Mouse (Mus musculus) CH12.LX (cell line): ENCODE results near the gene Fam83c.

Source experiments
- CTCF ChIP-seq, 2 experiments: IDR thresholded peaks in 1 of 2; conservative IDR thresholded peaks in 1 of 2; 2 replicates each; pipeline ENCODE4 v1.5.1; 2011 to 2012; ENCODE audit warnings: low read depth in 2 of 2, low read length in 2 of 2, improper control_type of control experiment in 1 of 2, inconsistent platforms in 1 of 2, mild to moderate bottlenecking in 1 of 2, moderate library complexity in 1 of 2
- E2F4 ChIP-seq: IDR thresholded peaks from 2 replicates; pipeline ENCODE4 v1.6.1; 2011; ENCODE audit warnings: low read depth, low read length, improper control_type of control experiment; ENCODE audit not compliant: insufficient replicate concordance
- EP300 ChIP-seq: IDR thresholded peaks from 2 replicates; pipeline ENCODE4 v1.6.1; 2011; ENCODE audit warnings: low read length, improper control_type of control experiment
- JUN ChIP-seq: IDR thresholded peaks from 2 replicates; pipeline ENCODE4 v1.6.1; 2011; ENCODE audit warnings: low read depth, mild to moderate bottlenecking, low read length, improper control_type of control experiment, moderate library complexity; ENCODE audit not compliant: insufficient read depth
- JUND ChIP-seq: conservative IDR thresholded peaks from 2 replicates; pipeline ENCODE4 v1.6.1; 2011; ENCODE audit warnings: low read depth, low read length, improper control_type of control experiment
- MAX ChIP-seq: IDR thresholded peaks from 2 replicates; pipeline ENCODE4 v1.6.1; 2011; ENCODE audit warnings: low read length, improper control_type of control experiment
- MXI1 ChIP-seq: IDR thresholded peaks from 2 replicates; pipeline ENCODE4 v1.6.1; 2011; ENCODE audit warnings: mild to moderate bottlenecking, low read depth, low read length, improper control_type of control experiment
- PAX5 ChIP-seq: IDR thresholded peaks from 2 replicates; pipeline ENCODE4 v1.6.1; 2012; ENCODE audit warnings: low read length, inconsistent platforms, mixed read lengths
- POLR2A ChIP-seq: IDR thresholded peaks from 2 replicates; pipeline ENCODE4 v1.6.1; 2011; ENCODE audit warnings: low read depth, mild to moderate bottlenecking, improper control_type of control experiment, low read length
- SMC3 ChIP-seq: IDR thresholded peaks from 2 replicates; pipeline ENCODE4 v1.6.1; 2011; ENCODE audit warnings: low read depth, low read length, improper control_type of control experiment
- TBP ChIP-seq: conservative IDR thresholded peaks from 2 replicates; pipeline ENCODE4 v1.6.1; 2011; ENCODE audit warnings: low read depth, low read length, improper control_type of control experiment
- TCF12 ChIP-seq: IDR thresholded peaks from 2 replicates; pipeline ENCODE4 v1.6.1; 2014; ENCODE audit warnings: low read depth, mild to moderate bottlenecking, inconsistent platforms, low read length, improper control_type of control experiment
- USF1 ChIP-seq: IDR thresholded peaks from 2 replicates; pipeline ENCODE4 v1.6.1; 2014; ENCODE audit warnings: low read depth, mild to moderate bottlenecking, inconsistent platforms, low read length, improper control_type of control experiment

DNA sequence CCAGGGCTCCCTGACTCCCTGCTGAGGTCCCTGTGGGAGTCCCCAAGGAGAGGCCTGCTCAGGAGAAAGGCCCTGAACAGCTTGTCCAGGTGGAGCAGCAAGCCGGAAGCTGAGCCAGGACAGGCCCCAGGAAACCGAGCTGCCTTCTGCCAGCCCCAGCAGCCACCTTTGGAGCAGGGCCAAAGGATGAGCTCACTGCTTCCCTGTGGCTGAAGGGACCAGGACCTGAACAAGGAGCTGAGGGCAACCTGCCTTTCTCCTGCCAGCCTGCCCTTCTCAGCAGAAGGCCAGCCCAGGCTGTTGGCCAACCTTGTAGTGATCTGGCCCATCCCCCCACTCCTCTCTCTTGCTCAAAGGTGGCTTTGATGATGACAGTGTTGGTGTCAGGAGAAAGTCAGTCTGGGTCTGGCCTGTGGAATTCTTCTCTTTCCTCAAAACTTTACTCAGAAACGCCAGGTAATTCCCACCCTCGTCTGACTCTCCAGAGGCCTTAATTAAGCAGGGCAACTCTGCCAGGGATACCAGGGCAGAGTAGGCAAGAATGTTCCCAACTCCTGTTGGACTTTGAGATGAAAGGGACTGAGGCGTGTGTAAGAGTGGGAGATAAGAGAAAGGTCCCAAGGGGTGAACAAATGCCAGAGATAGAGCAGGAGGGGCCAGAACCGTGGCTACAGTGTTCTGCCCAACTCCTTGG is 29.3 kb downstream of the Fam83c start:
- TF ChIP-seq CTCF (conservative IDR thresholded peaks at IDR 0.05 in 1 of 2, IDR thresholded peaks at IDR 0.05 in 1 of 2; ENCODE audit: low read depth in 2 of 2, low read length in 2 of 2) = no peak
- TF ChIP-seq POLR2A = no peak
- no peak for TF ChIP-seq SMC3
- no peak for TF ChIP-seq TCF12
- TF ChIP-seq USF1 = no peak
- TF ChIP-seq JUN = no peak
- TF ChIP-seq PAX5 = no peak
- no peak for TF ChIP-seq EP300
- no peak for TF ChIP-seq MXI1
- TF ChIP-seq E2F4 = no peak
- TF ChIP-seq JUND = no peak
- TF ChIP-seq TBP = no peak
- TF ChIP-seq MAX = no peak
